10 mouse cellular contexts compared by ENCODE assay signal in the genomic region with DNA sequence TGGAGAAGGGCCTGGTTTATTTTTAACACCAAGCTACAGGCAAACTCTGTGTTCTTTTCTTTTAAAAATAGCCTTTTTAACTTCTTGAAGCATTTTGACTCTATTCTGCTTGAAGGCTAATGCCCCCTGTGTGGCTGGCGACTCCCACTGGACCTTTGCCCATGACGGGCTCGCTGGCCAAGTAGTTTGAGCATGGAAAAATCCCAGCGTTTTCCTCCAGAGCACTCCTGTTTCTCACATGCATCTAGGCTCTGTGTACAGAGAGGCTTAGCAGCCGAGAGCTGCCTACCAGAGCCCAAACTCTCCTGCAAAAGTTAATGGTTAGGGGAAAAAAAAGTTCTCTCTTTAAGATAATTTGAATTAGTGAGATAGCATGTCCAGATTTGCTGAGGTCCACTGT. TPM values are rescaled to one million over a fixed set of nuclear protein-coding genes. Genes with fewer than 3 reads are reported as not detected.
DNase-seq lines count a peak whose midpoint lies in the region; ATAC-seq and TF ChIP-seq lines count a peak whose summit lies in the region.
"Had no signal": no experiment of that assay in that cellular context is flagged by ENCODE, and none has a peak within 500 bp of the region (broad histone marks: within the 10 kb centered on the region; RNA-seq: fewer than 3 reads in every experiment).

No protein-coding gene starts in this region.

- H3K36me3 ChIP-seq in lung, embryonic 15.5 days = no peaks in the 10 kb centered on the region
- H3K36me3 ChIP-seq: neural tube, embryonic 12.5 days had no signal

- ATAC-seq in lung, embryonic 15.5 days (ENCODE audit: borderline replicate concordance, extremely low read depth, low FRiP score, low TSS enrichment) = no peak

- H3K27ac ChIP-seq in lung, embryonic 15.5 days = peak overlapping the region; percentile 0; the same call in 1 of the 2 replicates
- H3K27ac ChIP-seq: neural tube, embryonic 12.5 days had no signal

- TF ChIP-seq POLR2A in lung, adult 2 months (IDR thresholded peaks at IDR 0.05; ENCODE audit: borderline replicate concordance, extremely low read depth, low read depth, low read length) = no peak

- 37% methylated on average over 5 of the region's 5 CpGs for WGBS in lung, embryonic 15.5 days
- WGBS in lung, adult 2 months = 48% methylated on average over 5 of the region's 5 CpGs

- peaks cover 4% of the 10 kb centered on the region; the same call in 1 of the 2 replicates for H3K4me1 ChIP-seq in lung, embryonic 15.5 days
- no peaks in the 10 kb centered on the region for H3K4me1 ChIP-seq in lung, adult 2 months (ENCODE audit: control insufficient read depth, insufficient read depth, low read length)

- no peaks in the 10 kb centered on the region for H3K9me3 ChIP-seq in lung, embryonic 15.5 days
- H3K9me3 ChIP-seq: neural tube, embryonic 12.5 days had no signal

- no peak overlapping the region for H3K9ac ChIP-seq in lung, embryonic 15.5 days
- H3K9ac ChIP-seq: neural tube, embryonic 12.5 days had no signal

- H3K4me3 ChIP-seq in lung, embryonic 15.5 days = no peak overlapping the region
- no peak overlapping the region for H3K4me3 ChIP-seq in lung, adult 2 months (replicated peaks; ENCODE audit: extremely low read depth, low read depth, low read length)
- H3K4me3 ChIP-seq: neural tube, embryonic 12.5 days had no signal

- H3K27me3 ChIP-seq in lung, embryonic 15.5 days = no peaks in the 10 kb centered on the region
- H3K27me3 ChIP-seq: neural tube, embryonic 12.5 days had no signal

- no peak for TF ChIP-seq CTCF in lung, adult 2 months (IDR thresholded peaks at IDR 0.05; ENCODE audit: insufficient read depth, low read length)

- DNase-seq in lung, adult 2 months = no peak
- DNase-seq in cerebellum, adult 8-10 months = peak; percentile 74
- DNase-seq in heart, adult 8-10 months (ENCODE audit: low spot score) = peak; percentile 52
- DNase-seq in kidney, postnatal 25 days = peak; percentile 88 to 95
- peak; percentile 13 for DNase-seq in lung, postnatal 25 days (ENCODE audit: low spot score)
- no peak for DNase-seq in B cell, adult 2 months
- DNase-seq in urinary bladder, adult 2 months (ENCODE audit: low spot score) = no peak

- no peak overlapping the region for H3K4me2 ChIP-seq in lung, embryonic 15.5 days
- H3K4me2 ChIP-seq: neural tube, embryonic 12.5 days had no signal

RNA-seq across cellular contexts. Expression of a gene that starts 52.7 kb away (rescaled TPM):
- polyA plus RNA-seq in lung, embryonic 15.5 days (2015; fragmentation: Nextera tagmentation; extraction: Ambion mirVana) = 0.45 TPM in 1 of 2 replicates, not detected in the other
- not detected in 2 replicates for polyA plus RNA-seq in lung, adult 2 months (2012; rRNA removed)
- total RNA-seq in heart, adult 8-10 months (2022) = not detected
- 0.25 and 0.46 TPM in 2 replicates for polyA plus RNA-seq in urinary bladder, adult 2 months (2012; rRNA removed)
- total RNA-seq: MEL had no signal
- polyA plus RNA-seq: neural tube, embryonic 12.5 days had no signal

Comparison
In these comparisons a context has a peak if more than half of its experiments do, and no peak if none do; other contexts are left out.
1. DNase-seq: peak in cerebellum, adult 8-10 months (single experiment), heart, adult 8-10 months (single experiment), kidney, postnatal 25 days (2 of 2) and lung, postnatal 25 days (single experiment); none in lung, adult 2 months (single experiment), B cell, adult 2 months (0 of 2) and urinary bladder, adult 2 months (single experiment).